Mouse (Mus musculus) heart, embryonic 12.5 days (tissue): ENCODE measurements around the gene Lrrc63. TPM values are rescaled to one million over a fixed set of nuclear protein-coding genes. Genes with fewer than 3 reads are reported as not detected.
A peak's percentile ranks its signal among the peaks of the same experiment; 100 is the strongest.
"Not testable (repeated sequence)": the region's sequence is repeated elsewhere in the genome, so short reads cannot be mapped to it uniquely, and the experiment has no call there.

ENCODE experiments used
- ATAC-seq: fragments of 200-750 bp; cut with Nextera tagmentation; 2 replicates; pipeline ENCODE4 v1.8.0; 2017; ENCODE audit warnings: moderate TSS enrichment, moderate library complexity; ENCODE audit not compliant: insufficient number of reproducible peaks, low FRiP score
- H3K27ac ChIP-seq: fragments of 300-500 bp; sonication (generic); 2 replicates; pipeline ENCODE4 v1.5.1; 2016; ENCODE audit warnings: mild to moderate bottlenecking, moderate library complexity; ENCODE audit not compliant: poor library complexity, severe bottlenecking
- H3K27me3 ChIP-seq: fragments of 300-500 bp; sonication (generic); replicated peaks from 2 replicates; pipeline ENCODE4 v1.6.1; 2016; ENCODE audit warnings: mild to moderate bottlenecking, moderate library complexity
- H3K36me3 ChIP-seq: fragments of 300-500 bp; sonication (generic); 2 replicates; pipeline ENCODE4 v1.6.1; 2016; ENCODE audit warnings: mild to moderate bottlenecking, moderate library complexity
- H3K4me1 ChIP-seq: fragments of 300-500 bp; sonication (generic); replicated peaks from 2 replicates; pipeline ENCODE4 v1.6.1; 2016; ENCODE audit warnings: mild to moderate bottlenecking
- H3K4me2 ChIP-seq: fragments of 300-500 bp; sonication (generic); 2 replicates; pipeline ENCODE4 v1.6.1; 2016; ENCODE audit warnings: mild to moderate bottlenecking, moderate library complexity
- H3K4me3 ChIP-seq: fragments of 300-500 bp; sonication (generic); 2 replicates; pipeline ENCODE4 v1.5.1; 2016; ENCODE audit warnings: mild to moderate bottlenecking
- H3K9ac ChIP-seq: fragments of 300-500 bp; sonication (generic); 2 replicates; pipeline ENCODE4 v1.6.1; 2016; ENCODE audit warnings: mild to moderate bottlenecking, moderate library complexity
- H3K9me3 ChIP-seq: fragments of 300-500 bp; sonication (generic); replicated peaks from 2 replicates; pipeline ENCODE4 v1.6.1; 2016; ENCODE audit warnings: mild to moderate bottlenecking, moderate library complexity
- WGBS: fragments of 180-500 bp; shearing (Covaris S2); methylation state at CpG from one replicate; pipeline ENCODE4 v1.1.7; 2016; 5-methylcytosine and 5-hydroxymethylcytosine counted together
- polyA plus RNA-seq: library from polyadenylated mRNA; unstranded; fragments of >200 nt; fragmentation: Nextera tagmentation; extraction: Ambion mirVana; gene quantifications from 2 replicates; pipeline ENCODE4 v1.2.1, GENCODE M21; 2016

The Lrrc63 gene
- polyA plus RNA-seq, 1 experiment from 2014 or later: not detected

DNA sequence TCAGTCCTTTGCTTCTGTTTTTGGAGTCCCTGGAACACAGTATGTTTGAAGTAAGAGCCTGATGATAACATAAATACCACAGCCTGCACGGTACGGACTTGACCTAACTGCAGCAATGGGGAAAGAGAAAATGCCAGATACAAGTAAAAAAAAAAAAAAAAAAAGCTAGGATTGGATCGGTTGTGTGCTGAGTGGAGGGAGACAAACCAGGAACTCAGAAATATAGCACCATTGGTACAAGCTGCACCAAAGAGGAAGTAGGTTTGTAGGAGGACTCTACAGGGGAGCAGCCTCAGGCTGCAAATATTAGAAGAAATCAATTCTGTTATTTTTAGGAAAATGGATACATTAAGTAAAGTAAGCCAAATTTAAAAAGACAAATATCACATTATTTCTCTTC, 37.8 kb upstream of the Lrrc63 start:
- Histone ChIP-seq H3K4me1 (peaks cover 11% of the 10 kb centered on the region), H3K27me3 (no peaks in the 10 kb centered on the region), H3K9me3 (no peaks in the 10 kb centered on the region), H3K36me3 (no peaks in the 10 kb centered on the region), H3K27ac (no peak overlapping the region), H3K4me3 (no peak overlapping the region), H3K4me2 (no peak overlapping the region), H3K9ac (no peak overlapping the region)
- 57% methylated on average over 3 of the region's 3 CpGs for WGBS
- ATAC-seq: no peak

DNA sequence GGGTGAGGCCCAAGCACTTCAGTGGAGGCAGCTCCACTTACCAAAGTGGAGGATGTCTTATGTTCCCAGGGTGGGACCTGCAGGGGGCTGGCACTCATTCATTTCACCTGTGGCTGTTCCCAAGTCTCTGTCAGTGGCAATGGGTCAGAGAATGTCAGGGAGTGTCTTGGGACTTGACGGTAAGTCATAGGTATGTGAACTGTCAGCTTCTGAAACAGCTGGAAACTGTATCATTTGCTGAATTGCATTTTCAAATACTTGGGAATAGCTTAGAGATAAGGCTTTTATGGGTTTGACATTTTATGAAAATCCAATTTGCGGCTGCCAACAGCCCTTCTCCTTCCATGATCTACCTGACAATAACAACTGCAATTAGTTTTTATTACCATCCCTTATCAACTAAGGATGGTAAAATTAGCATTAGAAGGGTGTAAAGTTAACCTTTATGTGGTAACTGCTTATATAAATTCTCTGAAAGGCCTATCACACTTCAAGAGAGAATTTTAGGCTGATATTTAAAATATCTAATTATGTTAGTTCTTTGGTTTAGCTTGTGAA, 35.0 kb upstream of the Lrrc63 start:
- Histone ChIP-seq H3K4me2 (no peak overlapping the region), H3K9me3 (no peaks in the 10 kb centered on the region), H3K27ac (no peak overlapping the region), H3K4me3 (no peak overlapping the region), H3K36me3 (no peaks in the 10 kb centered on the region), H3K9ac (no peak overlapping the region), H3K27me3 (no peaks in the 10 kb centered on the region), H3K4me1 (peaks cover 4% of the 10 kb centered on the region; the same call in 1 of the 2 replicates)
- ATAC-seq: no peak
- WGBS: 71% methylated on average over 2 of the region's 2 CpGs

DNA sequence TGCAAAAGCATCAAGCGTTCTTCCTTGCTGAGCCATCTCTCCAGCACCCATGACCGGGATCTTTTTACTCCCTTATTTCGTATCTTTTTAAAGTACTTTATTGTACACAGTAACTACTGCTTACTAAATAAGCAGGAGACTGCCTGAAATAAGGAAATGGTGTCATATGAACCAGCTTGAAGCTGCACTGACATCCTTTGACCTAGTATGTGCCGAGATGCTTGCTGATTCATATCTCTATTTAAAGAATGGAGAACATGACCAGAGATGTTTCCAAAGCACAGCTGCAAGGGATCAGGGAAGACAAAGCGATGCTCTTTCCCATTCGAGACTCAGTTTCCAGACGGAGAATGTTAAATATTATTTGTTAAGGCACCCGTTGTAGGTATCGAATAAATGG, 33.7 kb upstream of the Lrrc63 start:
- no peaks in the 10 kb centered on the region for H3K36me3 ChIP-seq
- 89% methylated on average over 9 of the region's 9 CpGs for WGBS

DNA sequence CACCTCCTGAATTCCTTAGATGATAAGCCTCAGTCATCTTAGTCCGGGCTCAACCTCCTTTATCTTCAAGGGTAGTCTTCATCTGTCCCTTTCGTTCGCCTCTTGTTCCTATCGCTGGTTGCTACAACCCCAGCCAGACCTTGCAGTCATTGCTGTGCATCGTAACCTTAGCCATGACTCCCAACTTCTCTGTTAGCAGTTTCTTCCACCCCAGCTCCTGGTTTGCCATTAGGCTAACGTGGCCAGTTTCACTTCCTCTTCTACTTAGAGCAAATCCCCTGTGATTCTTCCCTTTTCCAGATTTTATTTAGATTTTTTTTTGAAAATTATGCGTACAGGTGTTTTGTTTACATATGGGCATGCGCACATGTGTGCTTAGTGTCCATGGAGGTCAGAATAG, 33.2 kb upstream of the Lrrc63 start:
- H3K27ac ChIP-seq: no peak overlapping the region
- ATAC-seq: no peak
- 76% methylated on average over 8 of the region's 8 CpGs for WGBS

More for the DNA sequence above, 33.7 kb upstream of the Lrrc63 start:
- Histone ChIP-seq H3K4me3 (no peak overlapping the region), H3K9ac (no peak overlapping the region), H3K27me3 (no peaks in the 10 kb centered on the region), H3K27ac (no peak overlapping the region), H3K4me1 (no peaks in the 10 kb centered on the region), H3K9me3 (no peaks in the 10 kb centered on the region), H3K4me2 (no peak overlapping the region)
- no peak for ATAC-seq

DNA sequence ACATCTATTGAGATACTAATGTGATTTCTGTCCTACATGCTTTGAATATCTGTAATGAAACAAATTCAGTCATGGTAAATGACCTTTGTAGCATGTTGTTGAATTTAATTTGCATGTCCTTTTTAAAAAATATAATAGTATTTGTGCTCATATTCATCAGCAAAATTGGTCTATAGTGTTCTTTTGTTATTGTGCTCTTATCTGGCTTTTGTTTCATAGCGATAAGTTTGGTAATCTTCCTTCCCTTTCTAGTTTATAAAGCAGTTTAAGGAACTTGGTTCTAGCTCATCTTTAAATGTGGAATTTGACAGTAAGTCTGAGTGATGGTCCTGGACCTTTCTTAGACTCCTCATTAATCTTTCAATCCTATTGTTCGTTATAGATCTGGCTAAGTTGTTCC, 28.7 kb upstream of the Lrrc63 start:
- H3K4me3 ChIP-seq: no peak overlapping the region
- H3K27me3 ChIP-seq: no peaks in the 10 kb centered on the region
- no peaks in the 10 kb centered on the region for H3K36me3 ChIP-seq
- no peaks in the 10 kb centered on the region for H3K9me3 ChIP-seq
- ATAC-seq: no peak
- H3K4me2 ChIP-seq: no peak overlapping the region
- H3K27ac ChIP-seq: no peak overlapping the region
- H3K4me1 ChIP-seq: no peaks in the 10 kb centered on the region
- no peak overlapping the region for H3K9ac ChIP-seq
- 81% methylated on average over 2 of the region's 2 CpGs for WGBS

More for the DNA sequence above, 33.2 kb upstream of the Lrrc63 start:
- no peak overlapping the region for H3K4me3 ChIP-seq
- no peak overlapping the region for H3K4me2 ChIP-seq
- H3K27me3 ChIP-seq: no peaks in the 10 kb centered on the region
- no peak overlapping the region for H3K9ac ChIP-seq
- no peaks in the 10 kb centered on the region for H3K4me1 ChIP-seq
- no peaks in the 10 kb centered on the region for H3K36me3 ChIP-seq
- H3K9me3 ChIP-seq: no peaks in the 10 kb centered on the region

DNA sequence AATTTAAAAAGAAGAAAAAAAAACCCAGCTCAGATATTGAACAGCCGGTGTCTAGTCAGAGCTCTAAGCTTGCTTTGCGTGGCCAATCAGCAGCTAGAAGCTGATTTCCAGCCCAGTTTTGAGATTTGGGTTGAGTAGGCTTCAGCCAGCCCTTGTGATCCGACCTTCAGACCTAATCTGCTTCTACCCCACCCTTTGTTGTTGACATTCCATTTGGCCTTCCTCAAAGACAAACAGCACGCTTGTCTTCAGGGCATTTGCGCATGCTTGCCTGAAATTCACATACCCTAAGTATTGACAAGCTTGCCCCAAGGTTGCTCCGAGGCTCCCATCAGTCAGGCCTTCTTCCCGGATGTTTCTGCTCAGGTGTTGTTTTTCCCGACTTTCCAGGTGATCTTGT, 23.8 kb upstream of the Lrrc63 start:
- Histone ChIP-seq H3K36me3 (no peaks in the 10 kb centered on the region), H3K9me3 (no peaks in the 10 kb centered on the region), H3K9ac (no peak overlapping the region), H3K27me3 (no peaks in the 10 kb centered on the region), H3K27ac (no peak overlapping the region), H3K4me2 (no peak overlapping the region), H3K4me3 (no peak overlapping the region), H3K4me1 (no peaks in the 10 kb centered on the region)
- no peak for ATAC-seq
- WGBS: 70% methylated on average over 8 of the region's 8 CpGs

DNA sequence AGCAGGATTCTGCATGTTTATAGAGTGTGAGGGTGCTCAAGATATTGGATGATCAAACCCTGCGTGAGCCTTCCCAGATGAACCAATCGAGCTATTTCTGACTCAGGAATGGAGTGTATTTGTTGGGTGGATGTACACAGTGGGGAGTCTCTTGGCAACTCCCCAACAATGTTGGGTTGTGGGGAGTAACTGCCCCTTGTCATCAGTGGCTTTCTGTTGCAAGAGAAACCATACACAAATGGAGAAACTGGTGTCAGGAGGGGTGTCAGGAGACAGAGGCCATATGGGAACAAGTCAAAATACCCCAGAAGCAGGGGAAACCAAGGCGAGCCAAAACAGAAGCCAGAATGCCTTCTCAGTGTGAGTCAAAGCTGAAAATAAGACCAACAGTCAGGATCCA, 20.5 kb upstream of the Lrrc63 start:
- Histone ChIP-seq H3K9me3 (no peaks in the 10 kb centered on the region), H3K27me3 (no peaks in the 10 kb centered on the region), H3K27ac (no peak overlapping the region), H3K36me3 (no peaks in the 10 kb centered on the region), H3K9ac (no peak overlapping the region), H3K4me1 (peaks cover 4% of the 10 kb centered on the region; the same call in 1 of the 2 replicates), H3K4me2 (no peak overlapping the region), H3K4me3 (no peak overlapping the region)
- 54% methylated on average over 3 of the region's 3 CpGs for whole genome bisulfite sequencing
- ATAC-seq: no peak

DNA sequence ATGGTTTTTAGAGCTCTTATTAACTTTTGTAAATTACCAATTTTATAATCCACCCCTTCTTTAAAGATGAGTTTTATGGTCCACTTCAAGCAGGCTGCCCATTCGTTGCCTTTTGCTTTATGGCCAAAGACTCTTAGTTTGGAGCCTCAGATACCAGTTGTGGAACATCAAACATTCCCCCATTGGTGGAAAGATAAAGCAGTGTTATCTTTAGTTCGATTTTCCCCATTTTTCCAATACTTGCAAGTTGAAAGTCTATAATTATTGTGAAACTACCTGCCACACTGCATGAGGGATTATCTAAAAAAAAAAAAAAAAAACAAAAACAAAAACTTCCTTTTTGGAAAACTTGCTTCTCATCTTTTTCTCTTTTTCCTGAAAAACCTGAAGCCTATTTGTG, 20.0 kb upstream of the Lrrc63 start:
- Histone ChIP-seq H3K4me3 (no peak overlapping the region), H3K36me3 (no peaks in the 10 kb centered on the region), H3K9ac (no peak overlapping the region), H3K9me3 (no peaks in the 10 kb centered on the region), H3K27me3 (no peaks in the 10 kb centered on the region), H3K4me2 (no peak overlapping the region), H3K27ac (no peak overlapping the region), H3K4me1 (peaks cover 4% of the 10 kb centered on the region; the same call in 1 of the 2 replicates)
- 47% methylated on average over 2 of the region's 2 CpGs for WGBS
- ATAC-seq: no peak

DNA sequence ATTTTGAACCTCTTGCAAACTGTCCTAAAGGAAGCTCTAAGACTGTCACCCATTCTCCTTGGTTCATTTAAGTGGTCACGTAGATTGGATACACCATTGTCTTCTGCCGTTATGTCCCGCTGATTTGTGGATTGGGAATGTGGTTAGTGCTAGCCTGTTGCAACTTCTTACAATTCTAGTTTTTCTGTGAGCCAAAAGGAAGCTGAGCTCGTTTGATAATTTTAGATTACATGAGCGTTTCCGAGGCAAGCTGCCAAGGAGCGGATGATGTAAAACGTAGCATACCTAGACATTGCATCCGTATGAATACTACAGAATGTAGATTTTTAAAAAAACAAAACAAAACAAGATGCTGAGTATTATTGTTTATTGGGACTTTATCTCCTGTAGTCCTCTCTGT, 17.5 kb upstream of the Lrrc63 start:
- Histone ChIP-seq H3K9me3 (no peaks in the 10 kb centered on the region), H3K4me2 (no peak overlapping the region), H3K27ac (no peak overlapping the region), H3K36me3 (no peaks in the 10 kb centered on the region), H3K4me3 (no peak overlapping the region), H3K9ac (no peak overlapping the region), H3K4me1 (peaks cover 4% of the 10 kb centered on the region; the same call in 1 of the 2 replicates), H3K27me3 (no peaks in the 10 kb centered on the region)
- WGBS: 51% methylated on average over 9 of the region's 9 CpGs
- no peak for ATAC-seq

DNA sequence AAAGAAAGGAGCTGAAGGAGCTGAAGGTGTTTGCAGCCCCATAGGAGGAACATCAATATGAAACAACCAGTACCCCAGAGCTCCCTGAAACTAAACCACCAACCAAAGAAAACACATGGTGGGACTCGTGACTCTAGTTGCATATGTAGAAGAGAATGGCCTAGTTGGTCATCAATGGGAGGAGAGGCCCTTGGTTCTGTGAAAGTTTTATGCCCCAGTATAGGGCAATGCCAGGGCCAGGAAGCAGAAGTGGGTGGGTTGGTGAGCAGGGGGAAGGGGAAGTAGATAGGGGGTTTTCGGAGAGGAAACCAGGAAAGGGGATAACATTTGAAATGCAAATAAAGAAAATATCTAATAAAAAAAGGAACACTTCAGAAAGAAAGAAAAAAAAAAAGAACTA, 17.0 kb upstream of the Lrrc63 start:
- H3K36me3 ChIP-seq, H3K27me3 ChIP-seq, H3K4me2 ChIP-seq, H3K4me3 ChIP-seq, H3K9ac ChIP-seq, ATAC-seq, H3K4me1 ChIP-seq, H3K27ac ChIP-seq, H3K9me3 ChIP-seq: not testable (repeated sequence)
- 67% methylated on average over 2 of the region's 2 CpGs for WGBS

DNA sequence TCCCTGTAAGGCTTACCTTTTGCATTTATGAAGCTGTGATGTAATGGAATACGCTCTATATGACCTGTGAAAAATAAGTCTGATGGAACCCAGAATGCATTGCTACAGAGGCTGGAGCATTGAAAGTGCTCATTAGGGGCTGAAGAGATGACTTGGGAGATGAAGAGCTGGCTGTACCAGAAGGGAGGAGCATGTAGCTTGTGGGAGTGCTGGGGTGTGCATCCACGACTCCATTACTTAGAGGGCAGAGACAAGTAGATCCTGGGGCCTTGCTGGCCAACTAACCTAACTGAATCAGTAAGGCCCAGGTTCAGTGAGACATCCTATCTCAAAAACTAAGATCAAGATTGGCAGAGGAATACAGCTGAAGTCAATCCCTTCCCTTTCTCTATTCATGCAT, 8.5 kb upstream of the Lrrc63 start:
- no peak overlapping the region for H3K9ac ChIP-seq
- H3K36me3 ChIP-seq: no peaks in the 10 kb centered on the region
- peaks cover 10% of the 10 kb centered on the region for H3K4me1 ChIP-seq
- no peak overlapping the region; the same call in 1 of the 2 replicates for H3K27ac ChIP-seq
- H3K4me3 ChIP-seq: no peak overlapping the region
- WGBS: 70% methylated on average over 2 of the region's 2 CpGs
- H3K27me3 ChIP-seq: peaks cover 4% of the 10 kb centered on the region; the same call in 1 of the 2 replicates
- H3K4me2 ChIP-seq: no peak overlapping the region
- H3K9me3 ChIP-seq: no peaks in the 10 kb centered on the region
- ATAC-seq: no peak

DNA sequence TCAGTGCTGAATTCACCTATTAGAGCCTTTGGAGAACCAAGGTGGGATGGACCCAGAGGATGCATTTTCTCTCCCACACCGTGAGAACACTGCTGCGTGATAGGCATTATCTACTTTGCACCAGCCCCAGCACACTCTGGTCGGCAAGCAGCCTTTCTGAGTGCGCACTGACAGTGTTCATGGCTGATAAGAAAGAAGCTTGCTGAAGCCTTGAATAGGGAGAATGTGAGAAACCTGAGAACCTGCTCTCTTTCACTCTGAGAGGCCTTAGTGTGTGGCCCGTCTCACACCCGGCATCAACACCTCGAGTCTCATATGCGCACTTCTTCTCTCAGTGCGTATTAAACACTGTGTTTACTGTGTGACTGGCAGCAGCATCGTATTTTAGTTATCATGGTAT, 7.8 kb upstream of the Lrrc63 start:
- Histone ChIP-seq H3K4me1 (peaks cover 10% of the 10 kb centered on the region), H3K9ac (no peak overlapping the region), H3K9me3 (no peaks in the 10 kb centered on the region), H3K27me3 (peaks cover 4% of the 10 kb centered on the region; the same call in 1 of the 2 replicates), H3K4me3 (no peak overlapping the region), H3K4me2 (peak overlapping the region; percentile 3; the same call in 1 of the 2 replicates), H3K36me3 (no peaks in the 10 kb centered on the region), H3K27ac (peak overlapping the region; percentile 37; the same call in 1 of the 2 replicates)
- 16% methylated on average over 10 of the region's 10 CpGs for WGBS
- peak; percentile 92 for ATAC-seq
